Mouse (Mus musculus): ENCODE results near the gene Eef1b2.
"Not testable (repeated sequence)": the region's sequence is repeated elsewhere in the genome, so short reads cannot be mapped to it uniquely, and the experiment has no call there.

The Eef1b2 gene

GRCm38 (mm10) chr1:63176604-63177421 lies at the start of gene Eef1b2, which contains the start of gene Ndufs1:
TSS of gene Eef1b2 (plus strand) at chr1:63176825.
TSS of gene Ndufs1 (minus strand) at chr1:63176833.
- DNase-seq = peak; percentile 98

GRCm38 (mm10) chr1:63129273-63129672 lies 47.4 kb upstream of the Eef1b2 start:
- DNase-seq = no peak

- DNase-seq = no peak
Measured at GRCm38 (mm10) chr1:63129857-63130690, 46.6 kb upstream of the Eef1b2 start.

- no peak for DNase-seq
Measured at GRCm38 (mm10) chr1:63130883-63131282, 45.7 kb upstream of the Eef1b2 start.

- no peak for DNase-seq
Measured at GRCm38 (mm10) chr1:63131766-63132165, 44.9 kb upstream of the Eef1b2 start.

- no peak for DNase-seq
Measured at GRCm38 (mm10) chr1:63134530-63134929, 42.1 kb upstream of the Eef1b2 start.

GRCm38 (mm10) chr1:63137971-63138370 lies 38.7 kb upstream of the Eef1b2 start:
- DNase-seq = no peak

GRCm38 (mm10) chr1:63138586-63138985 lies 38.0 kb upstream of the Eef1b2 start:
- DNase-seq = not testable (repeated sequence)

- DNase-seq = no peak
Measured at GRCm38 (mm10) chr1:63140231-63140630, 36.4 kb upstream of the Eef1b2 start.

- DNase-seq = no peak
Measured at GRCm38 (mm10) chr1:63168638-63169037, 8.0 kb upstream of the Eef1b2 start.

GRCm38 (mm10) chr1:63175853-63176252 lies 772 bp upstream of the Eef1b2 start:
- peak; percentile 40 for DNase-seq

GRCm38 (mm10) chr1:63176259-63176603 lies 394 bp upstream of the Eef1b2 start:
- DNase-seq = no peak

- no peak for DNase-seq
Measured at GRCm38 (mm10) chr1:63178308-63178707, 1.7 kb downstream of the Eef1b2 start.

- no peak for DNase-seq
Measured at GRCm38 (mm10) chr1:63180122-63180521, 3.5 kb downstream of the Eef1b2 start.

- not testable (repeated sequence) for DNase-seq
Measured at GRCm38 (mm10) chr1:63180575-63180974, 4.0 kb downstream of the Eef1b2 start.

GRCm38 (mm10) chr1:63181019-63181418 lies 4.4 kb downstream of the Eef1b2 start:
- peak; percentile 96 for DNase-seq

- no peak for DNase-seq
Measured at GRCm38 (mm10) chr1:63181480-63181879, 4.9 kb downstream of the Eef1b2 start.

GRCm38 (mm10) chr1:63182212-63182611 lies 5.6 kb downstream of the Eef1b2 start:
- peak; percentile 52 for DNase-seq

- peak; percentile 76 for DNase-seq
Measured at GRCm38 (mm10) chr1:63182636-63183270, 6.1 kb downstream of the Eef1b2 start.

GRCm38 (mm10) chr1:63185430-63185829 lies 8.8 kb downstream of the Eef1b2 start:
- not testable (repeated sequence) for DNase-seq

- DNase-seq = no peak
Measured at GRCm38 (mm10) chr1:63188536-63188935, 11.9 kb downstream of the Eef1b2 start.

GRCm38 (mm10) chr1:63190851-63191250 lies 14.2 kb downstream of the Eef1b2 start:
- peak; percentile 71 for DNase-seq
